Mouse (Mus musculus) left cerebral cortex, postnatal 14 days (tissue): ENCODE measurements around the gene Gramd1b. TPM values are rescaled to one million over a fixed set of nuclear protein-coding genes. Genes with fewer than 3 reads are reported as not detected.

Experiments
- DNase-seq, 2 experiments: peaks; one replicate each; pipeline ENCODE4 v3.0.0; 2021 to 2022; ENCODE audit warnings: low spot score in 2 of 2, mixed read lengths in 1 of 2
- intact Hi-C: fragments of 180-260 bp; cut with DNase I; formaldehyde crosslinking; loops from one replicate; pipeline ENCODE4 v1.15.1; 2025
- total RNA-seq, 2 experiments: library from RNA; stranded (reverse); gene quantifications; 2 replicates each; pipeline ENCODE4 v1.2.3; 2021

The Gramd1b gene
- total RNA-seq, 2 experiments from 2014 or later = 155 to 181 TPM

- intact Hi-C loops = no loop called here
- DNase-seq = no peak
Measured at GRCm38 (mm10) chr9:40355406-40355805, 175.8 kb downstream of the Gramd1b start.

- no peak for DNase-seq
- intact Hi-C loops = loop anchor here (5.0 kb wide), 1 partner anchor 39 kb away; no protein-coding TSS in a partner anchor
Measured at GRCm38 (mm10) chr9:40353596-40353995, 177.6 kb downstream of the Gramd1b start.

- peak; percentile 78 to 93 for DNase-seq
- intact Hi-C loops = loop anchor here (5.0 kb wide), 1 partner anchor 42 kb away; no protein-coding TSS in a partner anchor
Measured at GRCm38 (mm10) chr9:40350640-40351039, 180.5 kb downstream of the Gramd1b start.

- intact Hi-C loops = loop anchor here (5.0 kb wide), 1 partner anchor 42 kb away; no protein-coding TSS in a partner anchor
- no peak for DNase-seq
Measured at GRCm38 (mm10) chr9:40350052-40350451, 181.1 kb downstream of the Gramd1b start.

GRCm38 (mm10) chr9:40349554-40349953, 181.6 kb downstream of the Gramd1b start:
- DNase-seq = no peak
- intact Hi-C loops = no loop called here

- no peak for DNase-seq
- intact Hi-C loops = no loop called here
Measured at GRCm38 (mm10) chr9:40348714-40349233, 182.4 kb downstream of the Gramd1b start.

DNA sequence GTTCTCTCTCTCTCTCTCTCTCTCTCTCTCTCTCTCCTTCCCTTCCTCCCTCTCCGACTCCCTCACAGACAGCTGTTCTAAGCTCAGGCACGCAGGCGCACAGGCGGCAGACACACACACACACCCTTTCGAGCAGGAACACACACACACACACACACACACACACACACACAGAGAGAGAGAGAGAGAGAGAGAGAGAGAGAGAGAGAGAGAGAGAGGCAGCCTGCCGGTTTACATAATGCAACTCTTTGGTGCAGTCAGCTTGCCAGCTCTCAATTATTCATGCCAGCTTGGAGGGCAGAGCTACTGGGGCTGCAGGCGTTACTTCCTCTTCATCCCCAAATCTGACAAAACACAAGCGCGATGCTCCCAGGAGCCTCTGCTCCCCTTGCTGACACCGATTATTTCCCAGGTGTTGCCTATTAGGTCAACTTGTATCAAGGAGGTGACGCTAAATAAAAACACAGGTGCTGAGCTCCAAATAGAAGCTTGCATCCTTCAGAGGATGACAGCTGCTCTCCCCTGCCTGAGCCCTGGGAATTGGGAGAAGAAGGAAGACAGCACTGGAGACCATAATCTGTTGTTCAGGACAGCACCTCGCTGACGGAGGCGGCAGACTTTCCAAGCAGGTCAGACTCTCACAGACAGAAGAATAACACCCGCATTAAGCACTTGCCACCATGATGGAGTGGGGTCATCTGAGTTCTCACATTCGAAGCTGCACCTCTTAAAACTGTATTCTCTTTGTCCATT, 184.8 kb downstream of the Gramd1b start:
- DNase-seq = peak; percentile 78 to 90
- intact Hi-C loops = no loop called here

DNA sequence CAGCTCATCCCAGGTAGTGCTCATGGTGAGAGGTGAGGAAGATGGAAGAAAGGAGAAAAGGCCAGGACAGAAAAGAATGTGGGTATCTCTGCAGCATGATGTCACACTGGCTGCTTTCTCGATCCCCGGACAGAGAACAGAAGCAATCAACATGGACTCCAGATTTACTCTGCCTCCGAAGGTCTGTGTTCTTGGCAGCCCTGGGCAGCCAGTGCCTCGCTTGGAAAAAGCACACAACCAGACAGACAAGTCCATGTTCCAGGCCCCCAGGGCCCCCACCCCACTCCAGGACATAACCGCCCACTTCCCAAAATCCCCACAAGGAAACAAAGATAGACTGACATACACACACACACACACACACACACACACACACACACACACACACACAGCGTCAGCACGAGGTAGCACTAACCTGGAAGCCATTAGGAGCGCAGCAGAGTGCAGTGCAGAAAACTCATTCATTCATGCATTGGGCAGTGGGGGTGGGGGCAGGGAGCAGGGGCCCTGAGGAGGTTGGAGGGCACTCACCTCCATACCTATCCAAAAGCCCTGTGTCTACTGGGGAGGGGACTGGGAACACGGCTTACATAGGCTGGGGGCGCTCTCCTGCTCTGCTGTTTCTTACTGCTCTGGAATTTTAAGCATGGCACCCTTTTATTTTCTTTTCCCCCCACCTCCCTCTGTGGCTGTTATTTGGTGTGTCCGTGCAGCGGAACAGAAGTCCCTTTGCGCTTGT, 185.5 kb downstream of the Gramd1b start:
- DNase-seq = peak in 1 of 2 experiments; percentile 78
- intact Hi-C loops = no loop called here

DNA sequence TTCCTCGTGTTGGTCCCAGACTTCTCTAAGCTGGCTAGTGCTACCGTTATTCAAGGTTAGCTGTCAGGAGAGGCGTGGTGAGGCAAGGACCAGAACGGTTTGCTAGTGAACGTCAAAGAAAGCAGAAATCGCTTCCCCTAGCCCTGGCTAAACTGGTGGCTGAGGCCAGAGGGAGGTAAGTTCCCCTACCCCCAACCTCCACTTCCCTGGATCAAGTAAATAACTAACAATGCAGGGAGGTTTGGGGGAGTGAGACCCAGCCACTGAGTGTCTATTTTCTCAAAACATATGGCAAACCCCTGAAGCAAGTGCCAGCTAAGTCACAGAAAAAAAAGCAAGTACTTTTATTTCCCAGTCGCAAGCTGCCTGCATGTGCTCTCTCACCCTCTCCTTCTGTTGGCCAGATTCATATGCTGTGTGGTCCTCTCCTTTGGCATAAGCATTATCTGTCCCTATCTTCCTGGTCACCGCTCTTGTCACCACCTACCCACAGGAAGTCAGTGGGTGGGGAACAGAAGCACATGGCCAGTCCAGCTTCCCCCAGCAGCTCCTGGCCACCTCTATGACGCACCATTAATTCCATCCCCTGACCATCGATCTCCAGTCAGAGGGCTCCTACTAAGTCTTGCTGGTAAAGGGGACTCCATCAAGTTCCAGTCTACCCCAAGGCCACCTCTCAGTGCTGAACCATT, 186.2 kb downstream of the Gramd1b start:
- intact Hi-C loops = loop anchor here (5.0 kb wide), 1 partner anchor 32 kb away; no protein-coding TSS in a partner anchor
- peak in 1 of 2 experiments; percentile 30 for DNase-seq

DNA sequence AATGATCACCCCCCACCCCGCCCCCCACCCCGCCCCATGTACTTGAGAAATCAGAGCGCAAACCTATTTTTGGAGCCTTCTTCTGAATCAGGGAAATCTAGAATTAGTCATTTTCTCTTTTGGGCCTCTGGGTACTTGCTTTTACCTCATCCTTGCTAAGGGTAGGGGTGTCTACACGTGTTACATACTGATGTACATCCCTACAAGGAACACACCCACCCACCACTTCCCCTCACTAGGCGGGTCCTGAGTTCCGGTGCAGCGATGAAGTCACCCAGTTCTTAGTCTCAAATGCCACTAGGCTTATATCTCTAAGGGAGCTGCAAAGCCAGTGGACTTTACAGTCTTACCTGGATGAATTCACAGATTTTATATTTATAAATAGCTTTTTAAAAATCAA, 187.4 kb downstream of the Gramd1b start:
- intact Hi-C loops = loop anchor here (5.0 kb wide), 1 partner anchor 33 kb away; no protein-coding TSS in a partner anchor
- DNase-seq = peak; percentile 66 to 84

- intact Hi-C loops = loop anchor here (5.0 kb wide), 1 partner anchor 34 kb away; no protein-coding TSS in a partner anchor
- no peak for DNase-seq
Measured at GRCm38 (mm10) chr9:40343053-40343652, 188.0 kb downstream of the Gramd1b start.

DNA sequence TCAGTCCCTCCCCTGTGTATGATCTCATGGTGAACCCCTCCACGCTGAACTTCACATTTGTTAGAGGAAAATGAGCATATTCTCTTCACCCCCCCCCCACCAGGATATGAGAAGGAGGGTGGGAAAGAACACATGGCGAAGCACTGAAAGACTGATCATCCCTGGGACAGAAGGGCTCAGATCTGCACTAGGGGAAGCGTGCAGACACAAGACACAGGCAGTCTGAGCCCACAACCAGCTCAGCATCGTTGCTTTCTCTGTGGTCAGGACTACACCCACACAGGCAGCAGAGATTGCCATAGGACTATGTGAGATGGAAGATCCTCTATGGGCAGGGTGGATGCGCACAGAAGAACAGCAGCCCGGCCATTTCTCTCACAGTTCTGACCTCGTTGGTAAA, 189.1 kb downstream of the Gramd1b start:
- intact Hi-C loops = loop anchor here (5.0 kb wide), 1 partner anchor 35 kb away; no protein-coding TSS in a partner anchor
- no peak for DNase-seq

DNA sequence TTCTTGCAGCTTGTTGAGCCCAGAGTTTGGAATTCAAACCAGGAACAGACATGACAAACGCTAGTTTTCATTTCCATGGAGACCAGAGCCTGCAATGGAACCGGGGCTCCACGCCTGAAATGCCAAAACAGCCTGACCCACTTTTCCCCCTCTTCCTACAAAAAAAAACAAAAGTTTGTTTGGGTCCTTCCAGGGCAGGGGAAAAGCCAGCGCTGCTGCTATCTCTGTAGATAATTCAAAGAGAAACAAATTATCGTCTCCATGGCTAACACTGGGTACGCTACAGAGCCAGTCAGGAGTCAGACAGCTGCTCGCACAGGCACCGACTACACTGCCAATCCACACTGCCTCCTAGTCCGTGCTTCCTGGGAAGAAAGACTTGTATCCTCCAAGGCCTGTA, 191.6 kb downstream of the Gramd1b start:
- intact Hi-C loops = no loop called here
- DNase-seq = peak in 1 of 2 experiments; percentile 57

- no peak for DNase-seq
- intact Hi-C loops = no loop called here
Measured at GRCm38 (mm10) chr9:40337131-40337820, 193.9 kb downstream of the Gramd1b start.

DNA sequence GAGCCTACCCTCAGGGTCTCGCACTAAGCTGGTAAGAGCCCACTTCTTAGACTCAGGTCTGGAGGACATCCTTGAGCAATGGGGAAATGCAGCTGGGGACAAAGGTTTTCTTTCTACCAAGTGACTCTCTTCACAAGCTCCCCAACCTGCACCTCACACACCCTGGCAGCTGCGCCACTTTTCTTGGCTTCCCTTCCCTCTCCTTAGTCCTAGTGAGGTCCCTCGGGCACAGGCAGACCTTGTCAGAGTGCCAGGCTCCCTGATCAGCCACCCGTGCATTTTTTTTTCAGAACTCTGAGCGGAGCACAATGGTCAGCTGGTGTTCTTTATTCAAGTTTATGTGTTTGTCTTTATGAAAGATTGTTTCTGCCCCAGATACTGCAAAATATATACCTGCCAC, 194.5 kb downstream of the Gramd1b start:
- peak; percentile 49 to 50 for DNase-seq
- intact Hi-C loops = no loop called here

DNA sequence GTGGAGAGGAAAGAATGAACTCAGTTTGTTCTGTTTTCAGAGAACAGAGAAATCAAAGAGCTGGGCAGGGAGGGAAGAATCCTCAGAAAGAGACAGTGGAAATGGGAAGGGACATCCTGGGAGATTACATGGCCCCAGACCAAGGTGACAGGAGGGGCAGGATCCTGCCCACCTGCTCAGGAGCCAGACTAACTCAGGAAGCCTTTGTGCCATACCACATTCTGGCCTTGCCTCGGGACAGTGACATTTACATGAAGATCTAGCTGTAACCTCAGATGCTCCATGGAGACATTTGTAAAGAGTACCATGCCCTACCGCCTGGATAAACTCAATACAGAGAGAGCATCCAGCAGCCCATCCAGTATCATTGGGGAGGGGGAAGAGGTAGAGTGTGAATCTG, 196.6 kb downstream of the Gramd1b start:
- intact Hi-C loops = loop anchor here (2.0 kb wide), 1 partner anchor 58 kb away; no protein-coding TSS in a partner anchor
- no peak for DNase-seq

DNA sequence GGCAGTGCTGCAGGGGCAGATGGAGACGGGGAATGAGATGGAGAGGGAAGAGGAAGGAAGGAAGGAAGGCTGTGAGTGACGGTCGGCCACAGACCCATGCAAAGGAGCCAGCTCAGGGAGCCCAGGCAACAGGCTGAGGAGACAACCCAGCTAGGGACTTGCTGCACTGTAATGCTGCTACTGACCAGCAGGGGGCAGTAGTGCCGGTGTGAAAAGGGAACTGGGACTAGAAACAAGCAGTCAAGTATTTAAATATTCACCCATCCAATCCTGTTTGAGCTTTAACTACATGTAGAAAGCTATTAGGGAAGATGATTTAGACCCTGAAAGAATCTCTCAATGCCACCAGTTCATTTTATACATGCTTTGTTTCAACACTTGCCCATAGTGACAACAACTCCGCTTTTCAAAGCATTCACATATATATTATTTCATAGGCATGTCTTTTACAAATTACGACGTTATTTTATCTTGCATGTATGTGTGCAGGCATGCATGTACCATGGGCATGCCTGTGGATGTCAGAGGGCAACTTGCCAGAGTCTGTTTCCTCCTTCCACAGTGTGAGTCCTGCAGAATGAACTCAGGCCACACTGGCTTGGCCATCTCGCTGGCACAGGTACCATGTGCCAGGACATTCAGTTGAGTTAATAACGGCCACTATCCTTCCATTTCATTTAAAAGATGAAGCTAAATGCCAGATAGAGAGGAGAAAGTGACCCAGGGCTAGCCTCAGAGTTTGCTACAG, 197.4 kb downstream of the Gramd1b start:
- intact Hi-C loops = loop anchor here (2.0 kb wide), 1 partner anchor 59 kb away; no protein-coding TSS in a partner anchor
- DNase-seq = peak; percentile 84 to 86
